Mouse (Mus musculus): ENCODE measurements around the gene Hes6.

DNA sequence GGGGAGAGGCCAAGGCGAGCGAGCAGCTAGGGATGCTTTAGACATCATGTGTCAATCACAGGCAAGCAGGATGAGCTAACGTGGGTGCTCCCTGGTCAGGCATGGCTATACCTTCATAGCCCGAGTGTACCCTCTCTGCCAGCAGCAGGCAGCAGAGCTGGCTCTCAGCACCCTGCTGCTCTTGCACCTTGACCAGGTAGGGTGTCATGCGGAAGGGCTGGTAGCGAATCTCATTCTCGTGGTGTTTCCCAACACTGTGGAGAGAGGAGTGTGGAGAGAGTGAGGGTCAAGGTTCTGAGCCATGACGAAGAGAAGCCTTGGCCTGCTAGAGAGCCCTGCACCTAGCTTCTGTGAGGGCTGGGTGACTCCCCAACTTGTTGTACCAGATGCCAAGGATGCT is 25.9 kb upstream of the Hes6 start:
- no peak for TF ChIP-seq CTCF (IDR thresholded peaks at IDR 0.05; ENCODE audit: insufficient read depth, low read length)
- TF ChIP-seq POLR2A (IDR thresholded peaks at IDR 0.05; ENCODE audit: borderline replicate concordance, extremely low read depth, low read depth, low read length), result no peak
